Mouse (Mus musculus) thymus, postnatal 14 days (tissue): Measurements from ENCODE around the gene Olfr194.
"Not testable (repeated sequence)": the region's sequence is repeated elsewhere in the genome, so short reads cannot be mapped to it uniquely, and the experiment has no call there.

ENCODE experiments used
- DNase-seq: peaks from one replicate; pipeline ENCODE4 v3.0.0; 2021

Gene Olfr194

GRCm38 (mm10) chr16:59120969-59121368, at the start of gene Olfr194:
Gene Olfr194, minus strand, starts transcription at chr16:59121069.
- DNase-seq: no peak

- no peak for DNase-seq
Measured at GRCm38 (mm10) chr16:59170354-59170753, 49.5 kb upstream of the Olfr194 start, which contains the start of gene Olfr196. Gene Olfr196, minus strand, starts transcription at chr16:59170454.

GRCm38 (mm10) chr16:59151996-59152395, 31.1 kb upstream of the Olfr194 start:
- DNase-seq: no peak

GRCm38 (mm10) chr16:59146746-59147145, 25.9 kb upstream of the Olfr194 start, which contains the start of gene Olfr195:
Gene Olfr195, plus strand, starts transcription at chr16:59147046.
- DNase-seq: no peak

- DNase-seq: no peak
Measured at GRCm38 (mm10) chr16:59141105-59141504, 20.2 kb upstream of the Olfr194 start.

GRCm38 (mm10) chr16:59130740-59131139, 9.9 kb upstream of the Olfr194 start:
- no peak for DNase-seq

- no peak for DNase-seq
Measured at GRCm38 (mm10) chr16:59111781-59112180, 9.1 kb downstream of the Olfr194 start, which contains the start of gene Olfr193. Gene Olfr193, minus strand, starts transcription at chr16:59111881.

GRCm38 (mm10) chr16:59108522-59108921, 12.3 kb downstream of the Olfr194 start:
- not testable (repeated sequence) for DNase-seq

- DNase-seq: no peak
Measured at GRCm38 (mm10) chr16:59105312-59105711, 15.6 kb downstream of the Olfr194 start.

- DNase-seq: not testable (repeated sequence)
Measured at GRCm38 (mm10) chr16:59089722-59090121, 31.1 kb downstream of the Olfr194 start, which contains the start of gene Olfr191. Gene Olfr191, minus strand, starts transcription at chr16:59089822.

- not testable (repeated sequence) for DNase-seq
Measured at GRCm38 (mm10) chr16:59081113-59081512, 39.8 kb downstream of the Olfr194 start.

- no peak for DNase-seq
Measured at GRCm38 (mm10) chr16:59077905-59078304, 43.0 kb downstream of the Olfr194 start, which contains the start of gene Olfr190. Gene Olfr190, minus strand, starts transcription at chr16:59078005.

- no peak for DNase-seq
Measured at GRCm38 (mm10) chr16:59073520-59073919, 47.3 kb downstream of the Olfr194 start.

GRCm38 (mm10) chr16:59071755-59072154, 49.1 kb downstream of the Olfr194 start:
- no peak for DNase-seq
